Mouse (Mus musculus) lung, postnatal 10 days (tissue): ENCODE data around the gene Maml2.
A peak's percentile ranks its signal among the peaks of the same experiment; 100 is the strongest.

ENCODE experiments used
- DNase-seq: peaks from one replicate; pipeline ENCODE4 v3.0.0; 2021

Maml2 gene

DNA sequence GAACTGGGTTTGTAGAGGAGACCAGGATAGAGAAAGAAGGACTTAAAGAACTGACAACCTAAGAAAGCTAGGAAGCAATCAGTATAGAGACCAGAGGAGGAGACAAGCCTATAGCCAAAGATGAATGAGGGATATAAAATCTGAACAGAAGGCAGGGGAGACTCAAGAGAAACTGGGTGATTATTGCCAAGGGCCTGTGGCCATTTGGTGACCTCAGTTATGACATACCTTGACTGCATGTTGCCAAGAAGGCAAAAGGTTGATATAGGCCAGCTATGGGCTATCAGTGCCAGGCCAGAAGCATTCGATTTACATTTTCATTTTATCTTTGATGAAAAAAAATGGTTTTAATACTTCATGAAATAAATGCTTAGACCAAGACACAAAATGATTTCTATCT, 327.0 kb downstream of the Maml2 start:
- DNase-seq = no peak

DNA sequence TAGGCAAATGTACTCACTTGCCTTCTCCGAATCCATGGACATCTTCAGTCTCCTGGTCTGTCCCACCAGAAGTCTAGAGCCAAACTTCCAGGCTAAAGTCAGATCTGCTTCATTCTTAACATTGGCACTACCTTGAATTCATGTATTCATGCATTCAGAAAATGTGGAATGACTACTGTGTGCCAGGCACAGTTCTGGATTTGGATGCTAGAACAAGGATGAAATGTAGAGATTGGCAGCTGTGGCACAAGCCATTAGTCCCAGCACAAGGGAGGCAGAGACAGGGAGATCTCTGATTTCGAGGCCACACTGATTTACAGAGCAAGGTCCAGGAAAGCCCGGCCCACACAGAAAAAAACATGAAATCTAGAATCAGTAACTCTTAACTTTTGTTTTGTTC, 327.5 kb downstream of the Maml2 start:
- DNase-seq = no peak

DNA sequence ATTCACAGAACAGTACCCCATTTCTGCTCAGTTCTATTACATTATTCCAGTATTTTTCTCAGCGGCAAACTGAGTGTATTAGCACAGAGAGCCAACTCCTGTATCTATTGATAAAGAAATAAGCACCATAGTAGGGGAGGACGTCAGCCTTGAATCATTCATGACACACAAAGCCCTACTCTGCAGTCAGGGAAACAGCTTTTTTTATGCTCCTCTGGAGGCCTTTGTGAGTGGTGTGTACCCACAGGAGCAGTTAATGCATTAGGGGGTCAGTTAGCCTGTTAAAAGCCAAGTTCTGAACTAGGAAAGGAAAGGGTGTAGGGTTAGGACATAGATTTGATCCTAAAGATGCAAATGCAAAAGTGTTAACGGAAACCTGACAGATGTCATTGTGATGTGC, 328.7 kb downstream of the Maml2 start:
- no peak for DNase-seq

DNA sequence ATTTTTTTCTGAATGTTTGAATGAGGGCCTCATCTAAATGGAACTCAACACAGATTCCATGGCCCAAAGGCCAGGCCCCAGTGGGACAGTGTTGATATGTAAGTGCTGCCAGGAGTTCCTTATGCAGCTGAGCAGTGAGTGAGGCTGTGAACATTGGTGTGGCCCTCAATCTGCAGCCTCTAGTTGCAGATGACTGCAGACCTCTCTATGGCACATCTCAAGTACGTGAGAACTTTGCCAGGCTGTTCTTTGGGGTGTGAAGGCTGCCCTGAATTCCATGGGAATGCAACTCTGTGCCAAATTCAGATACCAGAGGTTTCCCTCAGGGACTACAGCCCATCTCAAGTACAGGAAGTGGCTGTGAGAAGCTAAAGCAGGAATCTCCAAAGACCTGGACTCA, 335.6 kb downstream of the Maml2 start:
- peak; percentile 53 for DNase-seq

DNA sequence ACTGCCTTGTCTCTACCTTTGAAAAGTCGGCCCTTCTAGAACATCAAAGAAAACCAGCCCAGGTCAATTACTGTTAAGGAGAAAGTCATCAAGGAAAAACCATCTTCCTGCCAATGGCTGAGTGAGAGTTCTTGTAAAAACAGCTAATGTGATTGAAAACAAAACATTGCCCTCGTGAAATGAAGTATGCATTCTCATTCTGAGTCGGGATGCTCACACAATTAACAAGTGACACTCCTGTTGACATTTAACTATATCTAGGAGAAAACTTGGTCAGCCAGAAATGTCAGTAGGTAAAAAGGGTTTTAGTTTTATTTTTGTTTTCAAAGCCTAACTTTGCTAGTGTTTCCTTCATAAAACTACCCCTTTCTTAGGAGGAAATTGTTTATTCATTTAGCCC, 341.9 kb downstream of the Maml2 start:
- no peak for DNase-seq

DNA sequence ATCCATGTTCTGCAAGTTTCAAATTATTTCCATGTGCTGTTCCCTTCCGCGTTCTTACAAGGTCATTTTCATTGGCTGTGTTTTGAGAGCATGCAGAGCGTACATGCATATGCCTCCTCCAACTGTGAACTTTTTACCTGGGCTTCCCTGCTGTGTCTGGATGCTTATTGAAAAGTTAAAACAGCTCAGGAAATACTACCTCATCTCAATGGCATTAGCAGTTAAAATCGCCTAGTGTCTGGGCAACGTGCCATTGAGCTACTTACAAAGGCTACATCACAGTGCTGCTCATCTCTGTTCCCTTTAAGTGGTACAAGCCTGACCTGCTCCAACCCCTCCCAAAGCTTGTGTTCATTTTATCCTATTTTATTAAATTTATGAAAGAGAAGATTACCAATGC, 347.4 kb downstream of the Maml2 start:
- DNase-seq = peak; percentile 62

DNA sequence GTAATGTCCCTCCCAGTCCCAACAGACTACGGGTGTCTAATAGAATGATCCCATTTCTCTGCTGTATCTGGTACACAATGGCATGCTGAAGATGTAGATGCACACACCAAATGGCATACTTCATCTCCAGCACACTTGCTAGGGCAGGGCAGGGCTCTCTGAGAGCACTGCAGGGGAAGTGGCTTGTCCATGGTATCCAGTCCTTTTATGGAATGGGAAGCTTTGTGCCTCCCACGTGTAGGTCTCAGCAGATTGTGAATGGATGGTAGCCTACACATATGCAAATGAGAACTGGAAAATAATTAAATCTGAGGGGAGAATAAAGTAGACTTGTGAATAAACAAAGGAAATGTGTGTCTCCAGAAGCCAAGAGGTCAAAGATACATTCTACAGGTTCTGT, 353.3 kb downstream of the Maml2 start:
- no peak for DNase-seq

DNA sequence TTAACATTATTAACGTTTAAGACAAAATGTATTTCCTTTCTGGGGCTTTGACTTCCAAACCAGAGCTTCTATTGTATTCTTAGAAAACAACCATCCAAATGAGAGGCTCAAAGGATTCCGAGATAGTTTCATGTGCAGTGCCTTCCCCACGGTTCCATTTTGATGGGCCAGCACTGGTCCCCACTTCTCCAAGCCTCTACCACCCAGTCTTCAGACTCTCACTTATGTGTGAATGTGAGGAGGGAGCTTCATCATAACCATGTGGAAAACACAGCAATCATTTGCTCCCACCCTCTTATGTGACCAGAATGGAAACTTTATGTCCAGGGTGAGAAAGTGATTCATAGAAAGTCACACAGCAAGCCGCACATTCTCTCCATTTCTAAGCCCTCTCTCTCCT, 354.1 kb downstream of the Maml2 start:
- no peak for DNase-seq

DNA sequence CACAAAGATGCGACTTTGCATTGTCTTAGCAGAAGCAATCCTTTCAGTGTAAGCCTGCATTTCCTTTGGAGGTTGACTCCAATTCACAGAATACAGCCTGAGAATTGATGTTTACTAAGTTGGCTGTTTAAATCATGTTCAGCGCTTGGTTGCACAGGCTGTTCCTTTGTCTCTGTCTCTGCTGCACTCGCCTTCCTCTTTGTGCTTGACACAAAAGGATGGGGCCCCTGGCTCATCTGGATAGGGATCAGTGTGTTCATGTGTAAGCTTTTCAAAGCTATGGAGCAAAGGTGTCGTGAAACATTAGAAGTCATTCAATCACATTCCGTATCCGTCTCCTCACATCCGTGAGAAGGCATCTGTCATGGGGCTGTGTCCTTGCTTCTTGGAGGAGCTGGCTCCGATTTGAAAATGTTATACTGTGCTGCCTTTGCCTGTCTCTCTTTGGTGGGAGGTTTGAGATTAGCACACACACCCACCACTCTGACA, 354.7 kb downstream of the Maml2 start:
- no peak for DNase-seq

DNA sequence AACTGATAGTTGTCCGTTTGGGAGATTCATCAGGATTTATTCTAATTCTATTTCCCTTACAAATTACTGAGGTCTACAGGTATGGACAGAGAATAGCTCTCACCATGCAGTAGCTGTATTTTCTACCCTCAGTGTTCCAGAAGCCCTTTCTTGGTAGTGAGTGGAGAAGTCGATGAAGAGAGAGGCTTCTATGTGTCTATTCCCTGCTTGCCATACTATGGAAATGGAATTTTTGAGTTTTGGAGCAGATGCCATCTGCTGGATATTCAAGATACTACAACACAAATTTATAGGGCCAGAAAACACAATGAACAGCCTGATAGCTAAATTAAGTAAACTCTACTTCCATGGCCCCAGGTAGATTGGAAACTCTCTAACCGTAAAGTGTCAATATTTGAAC, 355.2 kb downstream of the Maml2 start:
- peak; percentile 39 for DNase-seq

DNA sequence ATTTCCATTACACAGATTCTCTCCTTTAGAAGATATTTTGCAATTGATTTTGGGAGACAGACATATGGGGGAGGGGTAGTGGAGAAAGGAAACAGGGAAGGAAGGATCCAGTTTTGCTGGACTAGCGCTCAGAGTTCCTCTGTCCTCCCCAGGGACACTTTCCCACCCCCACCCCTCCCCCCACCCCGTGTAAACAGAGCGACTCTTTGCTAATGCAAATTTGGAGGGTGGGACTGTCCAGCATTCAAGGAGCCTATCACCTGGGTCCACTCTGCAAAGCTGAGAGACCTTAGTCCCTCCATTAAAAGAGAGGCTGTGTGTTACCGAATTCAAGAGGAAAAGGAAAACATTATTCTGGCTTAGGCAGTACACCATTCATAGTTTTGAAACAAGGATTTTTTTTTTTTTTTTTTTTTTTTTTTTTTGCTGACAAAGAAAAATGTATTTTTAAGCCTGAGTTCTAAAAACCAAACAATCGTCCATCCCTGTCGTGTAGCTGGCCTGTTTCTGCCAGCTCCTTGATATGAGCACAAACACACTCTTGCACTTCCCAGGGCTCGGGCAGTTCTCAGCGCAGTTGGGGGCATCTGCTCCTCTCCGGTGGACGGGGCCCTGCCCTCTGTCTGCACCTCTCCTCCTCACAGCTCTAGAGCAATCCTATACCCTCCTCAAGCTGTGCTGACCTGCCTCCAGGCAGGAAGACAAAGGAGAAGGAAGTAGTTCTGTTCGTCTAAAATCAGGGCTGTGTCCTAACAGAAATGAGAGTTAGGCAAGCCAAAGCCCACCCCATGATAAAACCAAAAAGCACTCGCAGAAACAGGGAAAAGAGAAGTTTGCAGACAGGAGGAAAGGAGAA, 364.2 kb downstream of the Maml2 start:
- DNase-seq = peak; percentile 21

DNA sequence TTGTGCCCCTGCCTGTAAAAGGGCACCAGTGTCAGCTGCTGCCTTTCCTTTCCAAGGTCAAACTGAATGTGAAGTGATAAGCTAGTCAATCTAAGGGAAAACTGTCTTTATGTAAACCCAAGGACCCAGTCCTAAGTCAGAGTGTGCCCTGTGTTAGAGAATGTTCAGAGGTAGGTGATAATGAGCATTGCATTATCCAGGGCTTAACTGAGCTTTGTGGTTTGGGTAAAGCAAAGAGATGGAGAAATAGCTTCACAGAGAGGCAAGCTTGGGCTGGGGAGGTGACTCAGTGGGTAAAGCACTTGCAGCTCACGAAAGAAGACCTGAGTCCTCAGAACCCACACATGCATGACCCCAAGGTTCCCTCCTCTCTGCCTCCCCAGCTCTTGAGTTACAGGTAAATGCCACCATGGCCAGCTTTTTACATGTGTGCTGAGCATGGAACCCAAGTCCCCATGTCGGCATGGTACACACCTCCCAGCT, 367.8 kb downstream of the Maml2 start:
- no peak for DNase-seq

DNA sequence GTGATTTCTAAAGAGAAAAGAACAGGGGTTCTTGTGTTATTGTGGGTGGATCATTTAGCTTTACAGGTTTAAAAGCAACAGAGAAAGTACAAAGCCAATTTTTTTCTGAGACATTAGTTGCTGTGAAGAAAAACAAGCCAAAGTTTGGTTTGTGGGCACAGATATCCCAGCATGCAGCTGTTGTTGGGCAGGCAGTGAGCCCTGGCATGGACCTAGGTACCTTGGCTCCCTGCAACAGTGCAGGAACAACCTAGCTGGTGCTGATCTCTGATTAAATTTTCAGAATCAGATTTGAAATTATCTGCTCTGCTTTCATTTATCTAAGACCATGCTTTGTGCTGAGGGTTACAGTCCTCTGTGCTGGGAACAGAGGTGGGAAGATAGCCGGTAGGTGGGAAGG, 370.2 kb downstream of the Maml2 start:
- DNase-seq = no peak

DNA sequence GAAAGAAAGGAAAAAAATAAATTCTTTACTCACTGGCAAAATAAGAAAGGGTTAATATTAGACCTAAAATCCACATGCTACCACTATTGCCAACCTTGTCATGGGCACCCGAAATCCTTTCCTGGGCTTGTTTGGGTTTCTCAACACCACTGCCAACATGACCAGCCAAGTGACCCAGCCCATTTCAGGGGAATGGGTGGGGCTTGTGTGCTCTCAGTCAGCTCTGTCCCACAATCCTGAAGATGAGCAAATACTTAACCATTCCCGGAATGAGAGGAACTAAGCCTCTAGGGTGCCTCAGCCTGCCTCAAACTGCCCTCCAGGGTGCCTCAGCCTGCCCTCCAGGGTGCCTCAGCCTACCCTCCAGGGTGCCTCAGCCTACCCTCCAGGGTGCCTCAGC, 371.0 kb downstream of the Maml2 start:
- DNase-seq = peak; percentile 38

DNA sequence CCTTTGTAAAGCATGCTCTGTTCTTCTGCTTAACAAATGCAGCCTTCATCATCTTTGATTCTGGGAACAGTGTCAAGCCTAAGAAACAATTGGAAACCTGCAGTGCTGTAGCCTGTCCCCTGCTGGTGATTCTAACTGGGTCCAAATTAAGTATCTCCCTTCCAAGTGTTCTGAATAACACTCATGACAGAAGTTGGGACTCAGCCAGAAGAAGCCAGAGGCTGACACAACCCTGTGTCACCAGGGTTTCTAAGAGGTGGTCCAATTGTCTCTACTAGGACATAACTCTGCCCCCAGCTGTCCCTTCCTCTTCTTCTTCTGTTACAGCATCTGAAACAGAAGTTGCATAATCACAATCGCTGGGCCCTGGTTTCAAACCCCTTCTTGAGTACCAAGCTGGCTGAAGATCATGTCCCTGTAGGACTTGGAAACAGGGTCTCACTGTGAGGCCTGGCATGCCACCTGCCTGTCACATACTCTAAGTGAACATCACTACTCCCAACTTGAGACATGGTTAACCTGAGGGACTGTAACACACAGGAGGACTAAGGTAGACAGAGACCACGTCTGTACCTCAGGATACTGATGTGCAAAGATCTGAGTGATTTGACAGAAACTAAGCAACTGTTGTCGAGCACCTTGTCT, 373.5 kb downstream of the Maml2 start:
- DNase-seq = peak; percentile 40

DNA sequence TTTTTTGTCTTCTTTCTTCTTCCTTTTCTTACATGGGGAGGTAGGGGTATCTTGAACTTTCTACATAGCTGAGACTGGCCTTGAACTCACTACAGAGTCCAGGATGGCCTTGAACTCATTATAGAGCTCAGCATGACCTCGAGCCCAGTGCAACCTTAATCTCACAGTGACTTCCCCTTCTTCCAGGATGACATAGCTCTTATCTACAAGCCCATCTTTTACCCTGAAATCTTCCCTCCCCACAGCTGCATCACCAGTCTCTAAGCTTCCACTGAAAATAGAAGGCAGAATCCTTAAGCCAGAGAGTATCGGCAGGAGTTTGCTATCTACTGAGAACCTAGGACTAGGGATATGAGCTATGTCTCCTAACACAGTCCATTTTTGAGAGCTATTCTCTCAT, 375.5 kb downstream of the Maml2 start:
- no peak for DNase-seq

DNA sequence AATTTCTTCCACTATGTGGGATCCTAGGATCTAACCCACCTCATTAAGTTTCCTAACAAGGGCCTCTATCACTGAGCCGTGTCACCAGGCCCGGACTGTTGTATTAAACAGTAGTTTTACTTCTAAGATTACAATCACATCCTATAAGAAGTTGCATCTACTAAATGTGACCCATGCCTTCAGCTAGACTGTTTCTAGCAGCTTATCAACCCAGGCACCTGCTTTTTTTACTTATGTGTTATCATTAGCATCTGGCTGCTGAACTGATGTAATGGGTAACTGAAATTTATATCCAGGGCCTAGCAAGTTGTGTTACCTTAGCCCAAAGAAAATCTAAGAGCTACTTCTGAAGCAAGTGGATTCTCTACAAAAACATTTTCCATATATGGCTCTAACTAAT, 380.3 kb downstream of the Maml2 start:
- DNase-seq = no peak

DNA sequence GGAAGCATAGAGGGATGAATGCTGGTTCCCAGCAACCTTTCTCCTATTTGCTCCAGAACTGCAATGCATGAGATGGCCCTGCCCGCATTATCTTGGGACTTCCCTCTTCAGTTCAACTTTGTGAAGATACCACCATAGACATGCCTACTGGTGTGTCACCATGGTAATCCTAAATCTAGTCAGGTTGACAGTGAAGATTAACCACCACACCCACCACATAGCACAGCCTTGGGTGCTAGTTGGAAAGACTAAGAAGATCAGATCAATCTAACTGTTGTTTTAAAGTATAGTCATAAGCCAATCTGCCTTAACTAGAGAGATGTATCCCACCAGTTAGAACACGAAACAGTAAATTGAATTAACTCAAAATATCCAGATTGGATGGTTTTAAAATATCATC, 381.9 kb downstream of the Maml2 start:
- no peak for DNase-seq

DNA sequence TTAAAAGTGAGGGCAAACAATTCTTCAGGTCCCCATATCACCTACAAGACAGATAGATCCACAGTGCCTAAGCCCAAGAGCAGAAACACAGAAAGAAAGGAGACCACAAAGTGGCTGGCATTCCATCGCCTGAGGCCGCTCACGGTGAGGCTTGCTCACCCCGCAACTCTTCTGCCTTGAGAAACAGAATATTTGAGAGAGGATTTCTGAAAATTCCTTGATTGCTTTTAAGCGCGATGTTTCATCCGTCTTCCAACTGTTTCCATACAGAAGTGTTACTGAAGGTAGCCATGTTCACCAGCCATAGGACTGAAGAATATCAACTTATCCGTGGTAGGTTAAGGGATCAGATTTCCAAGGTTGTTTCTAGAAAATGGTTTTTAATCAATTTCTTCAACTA, 383.4 kb downstream of the Maml2 start:
- DNase-seq = no peak

DNA sequence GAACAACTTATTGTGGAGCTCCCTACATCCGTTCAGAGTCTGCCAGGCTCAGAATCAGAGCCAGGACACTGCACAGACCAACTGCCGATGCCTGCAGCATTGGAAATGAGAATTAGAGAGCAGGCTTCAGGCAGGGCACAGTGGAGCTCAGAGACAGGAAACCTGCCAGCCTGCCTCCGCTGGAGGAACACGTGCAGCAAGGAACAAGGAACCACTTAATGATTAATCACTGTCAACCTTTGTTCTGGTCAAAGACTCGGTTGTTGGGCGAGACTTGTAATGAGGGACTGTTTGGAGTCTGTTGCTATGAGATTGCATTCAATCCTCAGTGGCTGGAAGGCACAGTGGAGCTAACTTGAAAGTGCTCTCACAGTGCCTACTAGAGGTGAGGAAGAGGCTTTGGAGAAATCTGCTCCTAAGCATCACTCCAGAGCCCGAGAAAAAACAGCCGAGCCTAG, 383.9 kb downstream of the Maml2 start:
- peak; percentile 70 for DNase-seq

DNA sequence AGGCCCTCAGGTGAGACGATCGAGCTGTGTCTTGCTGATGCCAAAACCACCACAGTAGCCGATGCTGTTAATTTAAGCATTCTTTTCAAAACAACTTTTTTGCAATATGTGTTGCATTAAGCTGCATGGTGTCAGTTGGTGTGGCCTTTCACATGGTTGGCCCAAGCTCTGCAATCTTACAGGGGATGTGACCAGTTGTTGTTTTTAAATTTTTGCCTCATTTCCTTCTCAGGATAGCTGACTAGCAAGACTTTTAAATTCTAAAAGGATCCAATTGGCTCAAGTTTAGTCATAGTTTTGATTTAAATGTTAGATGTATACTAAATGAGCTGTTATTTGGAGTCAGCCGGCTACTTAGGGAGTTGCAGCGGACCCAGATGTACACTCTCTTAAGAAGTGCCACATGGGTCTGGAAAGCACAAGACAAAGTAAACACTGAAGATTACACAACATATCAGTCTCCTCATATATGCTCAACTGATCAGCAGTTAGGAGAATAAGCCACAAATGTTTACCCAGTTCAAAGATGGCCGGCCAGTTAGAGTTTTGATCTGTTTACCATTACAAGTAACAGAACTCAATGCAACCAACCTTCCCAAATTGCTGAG, 386.7 kb downstream of the Maml2 start:
- no peak for DNase-seq

DNA sequence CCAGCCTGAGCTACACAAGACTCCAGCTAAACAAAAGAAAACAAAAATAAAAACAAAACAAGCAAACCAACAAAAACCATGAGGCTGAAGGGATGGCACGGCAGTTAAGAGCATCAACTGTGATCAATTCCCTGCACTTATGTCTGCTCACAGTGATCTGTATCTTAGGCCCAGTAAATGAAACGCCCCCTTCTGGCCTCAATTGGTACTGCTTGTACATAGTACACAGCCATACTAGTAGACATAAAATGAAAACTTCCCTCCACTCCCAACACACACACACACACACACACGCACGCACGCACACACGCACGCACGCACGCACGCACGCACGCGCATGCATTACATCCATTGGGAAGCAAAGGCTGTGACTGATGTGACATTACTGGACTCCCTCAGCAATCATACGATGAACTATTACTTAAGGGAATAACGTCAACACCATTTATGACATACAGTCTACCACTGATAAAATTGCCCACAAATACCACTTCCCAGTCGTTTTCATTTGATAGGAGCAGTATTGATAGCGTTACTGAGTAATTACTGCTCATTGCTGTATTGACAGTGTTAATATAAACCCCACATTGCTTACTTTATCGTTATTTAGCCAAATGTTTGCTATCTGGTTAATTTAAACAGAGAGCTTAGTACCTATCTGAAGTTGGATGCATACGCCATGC, 389.4 kb downstream of the Maml2 start:
- peak; percentile 30 for DNase-seq

DNA sequence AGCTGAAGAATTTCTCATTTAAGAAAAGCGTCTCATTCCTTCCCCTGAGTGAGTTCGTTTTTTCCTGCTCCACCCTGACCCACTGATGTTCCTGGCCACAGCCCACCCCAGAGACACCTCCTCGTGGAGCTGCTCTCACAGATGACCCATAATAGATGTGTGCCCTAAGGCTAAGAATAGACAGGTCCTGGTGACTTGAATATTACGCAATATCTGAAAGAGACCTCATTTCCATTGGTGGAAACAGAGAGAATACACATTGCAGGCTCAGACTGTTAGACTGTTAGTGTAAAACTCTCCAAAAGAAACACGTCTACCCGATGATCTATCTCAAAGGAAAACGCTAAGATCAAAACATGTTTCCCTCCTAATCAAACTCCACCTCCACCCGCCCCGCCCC, 391.2 kb downstream of the Maml2 start:
- no peak for DNase-seq
